Mouse (Mus musculus) small intestine, adult 2 months (tissue): ENCODE data around the gene Gm37240. TPM values are rescaled to one million over a fixed set of nuclear protein-coding genes. Genes with fewer than 3 reads are reported as not detected.
"Not testable (repeated sequence)": the region's sequence is repeated elsewhere in the genome, so short reads cannot be mapped to it uniquely, and the experiment has no call there.

Source experiments
- H3K27ac ChIP-seq: fragments of 200-500 bp; 2 replicates; pipeline ENCODE4 v1.5.1; 2012; ENCODE audit warnings: low read depth, low read length, control low read depth, inconsistent platforms; ENCODE audit not compliant: insufficient read depth
- H3K27me3 ChIP-seq: fragments of 200-500 bp; 2 replicates; pipeline ENCODE4 v1.6.1; 2012; ENCODE audit warnings: mild to moderate bottlenecking, moderate library complexity, low read length, inconsistent platforms; ENCODE audit not compliant: control insufficient read depth, insufficient read depth
- H3K36me3 ChIP-seq: fragments of 200-500 bp; 2 replicates; pipeline ENCODE4 v1.6.1; 2012; ENCODE audit warnings: mild to moderate bottlenecking, low read length, control low read depth, inconsistent platforms; ENCODE audit not compliant: control insufficient read depth, insufficient read depth
- H3K4me1 ChIP-seq: fragments of 200-500 bp; 2 replicates; pipeline ENCODE4 v1.6.1; 2012; ENCODE audit warnings: low read length, inconsistent platforms, mixed read lengths; ENCODE audit not compliant: control insufficient read depth, insufficient read depth, insufficient read length
- H3K4me3 ChIP-seq: fragments of 200-500 bp; 2 replicates; pipeline ENCODE4 v1.5.1; 2012; ENCODE audit warnings: low read depth, mild to moderate bottlenecking, control low read depth, inconsistent platforms, low read length, moderate library complexity
- CTCF ChIP-seq: fragments of 200-500 bp; IDR thresholded peaks from 2 replicates; pipeline ENCODE4 v1.5.1; 2012; ENCODE audit warnings: low read depth, mild to moderate bottlenecking, control low read depth, inconsistent platforms, low read length, moderate library complexity, mixed read lengths; ENCODE audit not compliant: insufficient replicate concordance, insufficient read length; ENCODE audit errors: extremely low read depth
- POLR2A ChIP-seq: fragments of 200-500 bp; IDR thresholded peaks from 2 replicates; pipeline ENCODE4 v1.6.1; 2012; ENCODE audit warnings: low read depth, mild to moderate bottlenecking, control low read depth, inconsistent platforms, low read length, moderate library complexity
- WGBS: fragments of 180-500 bp; shearing (Covaris S2); methylation state at CpG from one replicate; pipeline ENCODE4 v1.1.7; 2018; 5-methylcytosine and 5-hydroxymethylcytosine counted together
- polyA plus RNA-seq: library from polyadenylated mRNA; depleted of rRNA; stranded (reverse); fragments of >200 nt; gene quantifications from 2 replicates; pipeline ENCODE4 v1.2.3, GENCODE M21; 2012

Gene Gm37240
- polyA plus RNA-seq, 1 experiment, result 58.2 TPM

DNA sequence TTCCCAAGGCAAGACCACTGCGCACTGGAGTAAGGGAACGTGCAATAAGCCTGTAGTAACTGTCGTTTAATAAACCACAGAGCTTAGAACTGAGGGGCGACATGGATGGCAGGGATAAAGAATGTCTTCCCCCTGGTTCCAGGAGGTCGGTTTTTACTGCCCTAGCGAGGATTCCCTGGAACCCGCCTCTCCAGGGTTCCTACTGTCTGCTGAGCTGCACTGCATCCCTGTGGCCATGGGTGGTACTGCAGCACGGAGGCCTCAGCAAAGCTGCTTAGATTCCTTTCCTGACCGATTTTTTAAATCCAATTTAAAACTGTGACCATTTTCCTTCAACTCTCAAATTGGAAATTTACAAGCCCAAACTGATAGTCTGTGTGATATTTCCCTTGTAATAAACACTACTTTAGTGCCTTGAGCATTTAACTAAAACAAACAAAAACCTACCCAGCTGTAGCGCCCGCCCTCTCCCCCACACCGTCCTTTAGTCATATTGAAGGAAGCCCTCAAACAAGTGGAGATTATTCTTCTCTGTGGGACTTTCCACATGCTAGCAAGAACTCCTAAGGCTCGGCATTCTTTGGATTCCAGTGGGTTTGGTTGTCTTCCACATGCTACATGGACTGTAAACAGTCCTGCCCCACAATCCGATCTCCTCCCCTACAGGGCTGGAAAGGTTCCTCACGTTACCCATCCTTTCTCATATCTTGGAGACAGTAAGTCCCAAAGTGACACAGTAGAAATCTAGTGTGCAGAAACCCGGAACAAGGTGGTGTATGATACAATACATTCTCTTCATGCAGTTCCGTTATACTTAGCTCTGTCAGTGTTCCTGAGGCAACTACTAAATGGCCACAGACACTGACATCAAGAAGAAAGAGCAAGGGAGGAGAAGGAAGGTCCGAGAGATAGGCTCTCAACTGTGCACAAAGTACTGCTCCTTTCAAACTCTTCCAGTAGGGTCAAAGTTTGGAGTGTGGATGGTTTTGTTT, 36.9 kb upstream of the Gm37240 start:
- 40% methylated on average over 18 of the region's 18 CpGs for WGBS
- Histone ChIP-seq H3K27ac (no peak overlapping the region), H3K36me3 (no peaks in the 10 kb centered on the region), H3K27me3 (no peaks in the 10 kb centered on the region), H3K4me3 (no peak overlapping the region), H3K4me1 (0 out of 2 replicates have a peak, but pooled peaks cover 1% of the 10 kb centered on the region)
- TF ChIP-seq POLR2A (0 out of 2 replicates have a peak, but pooled peaks have one; percentile 12), CTCF (peak; percentile 98)

DNA sequence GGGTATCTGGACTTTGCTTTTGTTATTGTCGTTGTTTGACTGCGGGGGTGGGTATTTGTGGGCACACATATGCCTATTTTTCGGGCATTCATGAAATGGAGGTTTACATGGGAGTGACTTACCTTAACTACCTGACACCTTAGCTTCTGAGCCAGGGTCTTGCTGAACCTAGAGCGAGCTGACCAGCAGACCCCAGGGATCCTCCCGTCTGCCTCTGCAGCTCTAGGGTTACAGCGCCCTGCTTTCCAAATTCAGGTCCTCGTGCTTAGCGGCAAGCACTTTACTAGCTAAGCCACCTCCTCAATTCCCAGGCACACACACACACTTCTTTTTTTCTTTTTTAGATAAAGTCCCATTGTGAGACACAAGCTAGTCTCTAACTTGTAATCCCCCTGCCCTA, 36.0 kb upstream of the Gm37240 start:
- Histone ChIP-seq H3K4me3 (no peak overlapping the region), H3K27ac (no peak overlapping the region), H3K4me1 (0 out of 2 replicates have a peak, but pooled peaks cover 1% of the 10 kb centered on the region), H3K36me3 (no peaks in the 10 kb centered on the region), H3K27me3 (no peaks in the 10 kb centered on the region)
- 80% methylated on average over 8 of the region's 8 CpGs for WGBS
- no peak for TF ChIP-seq CTCF
- TF ChIP-seq POLR2A, result no peak

- no peaks in the 10 kb centered on the region for H3K27me3 ChIP-seq
- no peak overlapping the region for H3K27ac ChIP-seq
- H3K36me3 ChIP-seq, result no peaks in the 10 kb centered on the region
- 0 out of 2 replicates have a peak, but pooled peaks cover 1% of the 10 kb centered on the region for H3K4me1 ChIP-seq
- TF ChIP-seq CTCF, result no peak
- no peak for TF ChIP-seq POLR2A
- H3K4me3 ChIP-seq, result no peak overlapping the region
- WGBS, result 45% methylated on average over 3 of the region's 3 CpGs
Observed at GRCm38 (mm10) chr3:85922331-85922730, 35.0 kb upstream of the Gm37240 start.

- H3K36me3 ChIP-seq, H3K4me3 ChIP-seq, H3K4me1 ChIP-seq, H3K27me3 ChIP-seq, H3K27ac ChIP-seq: not testable (repeated sequence)
- 89% methylated on average over 2 of the region's 2 CpGs for WGBS
Observed at GRCm38 (mm10) chr3:85920671-85921070, 33.4 kb upstream of the Gm37240 start.

GRCm38 (mm10) chr3:85917600-85917999, 30.3 kb upstream of the Gm37240 start:
- WGBS, result 9% methylated on average over 4 of the region's 4 CpGs
- no peaks in the 10 kb centered on the region for H3K4me1 ChIP-seq
- TF ChIP-seq CTCF, result no peak
- TF ChIP-seq POLR2A, result no peak
- no peak overlapping the region for H3K27ac ChIP-seq
- H3K4me3 ChIP-seq, result no peak overlapping the region
- H3K36me3 ChIP-seq, result no peaks in the 10 kb centered on the region
- H3K27me3 ChIP-seq, result no peaks in the 10 kb centered on the region

DNA sequence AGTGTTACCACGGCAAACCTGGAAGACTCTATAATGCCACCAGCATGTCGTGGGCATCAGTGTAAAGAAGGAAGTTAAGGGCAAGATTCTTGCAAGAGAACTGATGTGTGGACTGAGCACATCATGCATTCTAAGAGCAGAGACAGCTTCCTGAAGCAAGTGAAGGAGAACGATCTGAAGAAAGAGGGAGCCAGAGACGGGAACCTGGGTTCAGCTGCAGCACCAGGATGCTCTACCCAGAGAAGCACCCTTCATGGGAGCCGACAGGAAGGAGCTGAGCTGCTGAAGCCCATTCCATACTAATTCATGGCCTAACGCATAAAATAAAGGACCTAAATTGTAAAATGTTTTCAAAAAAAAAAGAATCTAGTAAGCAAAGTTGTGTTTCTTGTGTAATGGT, 27.5 kb upstream of the Gm37240 start:
- H3K27ac ChIP-seq, result no peak overlapping the region
- no peak for TF ChIP-seq POLR2A
- TF ChIP-seq CTCF, result no peak
- H3K36me3 ChIP-seq, result no peaks in the 10 kb centered on the region
- H3K27me3 ChIP-seq, result no peaks in the 10 kb centered on the region
- no peaks in the 10 kb centered on the region for H3K4me1 ChIP-seq
- H3K4me3 ChIP-seq, result no peak overlapping the region
- 86% methylated on average over 6 of the region's 6 CpGs for WGBS

GRCm38 (mm10) chr3:85907136-85907535, 19.8 kb upstream of the Gm37240 start:
- no peak for TF ChIP-seq CTCF
- TF ChIP-seq POLR2A, result no peak
- H3K27me3 ChIP-seq, result no peaks in the 10 kb centered on the region
- H3K27ac ChIP-seq, result no peak overlapping the region
- no peak overlapping the region for H3K4me3 ChIP-seq
- no peaks in the 10 kb centered on the region for H3K36me3 ChIP-seq
- H3K4me1 ChIP-seq, result no peaks in the 10 kb centered on the region
- WGBS, result 80% methylated on average over 7 of the region's 7 CpGs
